Mouse (Mus musculus): ENCODE measurements at regions not wholly inside any gene's neighbourhood (a gene's known extent, or its start where the extent isn't known, plus 50 kb on each side); places are given as distances from the start of the nearest gene placed in this dataset.

DNA sequence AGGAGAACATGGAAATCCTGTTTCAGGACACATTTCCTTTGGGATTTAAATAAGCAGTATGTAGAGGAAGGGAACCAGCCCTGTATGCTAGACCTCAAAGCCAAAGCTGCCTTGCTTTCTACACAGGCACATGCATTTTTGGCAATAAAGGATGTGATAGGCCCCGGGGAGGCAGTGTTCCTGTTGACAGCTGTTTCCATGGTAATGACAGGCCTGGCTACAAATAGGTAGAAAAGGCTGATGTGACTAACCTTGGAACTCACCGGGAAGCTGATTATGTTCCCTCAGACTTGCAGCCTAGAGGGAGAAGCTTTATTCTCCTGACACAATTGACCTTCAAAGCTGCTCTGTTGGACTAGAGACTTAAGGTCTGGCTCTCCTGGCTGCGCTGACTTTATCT lies 101.6 kb upstream of the Ywhaq start:
- no peak for TF ChIP-seq POLR2A (IDR thresholded peaks at IDR 0.05; ENCODE audit: low read depth, low read length)
- TF ChIP-seq CTCF (conservative IDR thresholded peaks at IDR 0.05 in 1 of 2, IDR thresholded peaks at IDR 0.05 in 1 of 2; ENCODE audit: low read depth in 2 of 2, low read length in 2 of 2), result no peak
- no peak for TF ChIP-seq MAFK (IDR thresholded peaks at IDR 0.05; ENCODE audit: insufficient replicate concordance, low read length)
- no peak for TF ChIP-seq HCFC1 (IDR thresholded peaks at IDR 0.05; ENCODE audit: low read depth, low read length)
- no peak for TF ChIP-seq USF2 (conservative IDR thresholded peaks at IDR 0.05; ENCODE audit: low read depth, low read length)
- TF ChIP-seq ETS1 (conservative IDR thresholded peaks at IDR 0.05; ENCODE audit: low read depth, low read length), result no peak
- TF ChIP-seq ZKSCAN1 (IDR thresholded peaks at IDR 0.05; ENCODE audit: borderline replicate concordance, low read depth, low read length), result no peak
- TF ChIP-seq BHLHE40 (IDR thresholded peaks at IDR 0.05; ENCODE audit: low read depth, low read length), result no peak

Measured in CH12.LX (cell line).